Mouse (Mus musculus): ENCODE measurements around the gene Nop2.

DNA sequence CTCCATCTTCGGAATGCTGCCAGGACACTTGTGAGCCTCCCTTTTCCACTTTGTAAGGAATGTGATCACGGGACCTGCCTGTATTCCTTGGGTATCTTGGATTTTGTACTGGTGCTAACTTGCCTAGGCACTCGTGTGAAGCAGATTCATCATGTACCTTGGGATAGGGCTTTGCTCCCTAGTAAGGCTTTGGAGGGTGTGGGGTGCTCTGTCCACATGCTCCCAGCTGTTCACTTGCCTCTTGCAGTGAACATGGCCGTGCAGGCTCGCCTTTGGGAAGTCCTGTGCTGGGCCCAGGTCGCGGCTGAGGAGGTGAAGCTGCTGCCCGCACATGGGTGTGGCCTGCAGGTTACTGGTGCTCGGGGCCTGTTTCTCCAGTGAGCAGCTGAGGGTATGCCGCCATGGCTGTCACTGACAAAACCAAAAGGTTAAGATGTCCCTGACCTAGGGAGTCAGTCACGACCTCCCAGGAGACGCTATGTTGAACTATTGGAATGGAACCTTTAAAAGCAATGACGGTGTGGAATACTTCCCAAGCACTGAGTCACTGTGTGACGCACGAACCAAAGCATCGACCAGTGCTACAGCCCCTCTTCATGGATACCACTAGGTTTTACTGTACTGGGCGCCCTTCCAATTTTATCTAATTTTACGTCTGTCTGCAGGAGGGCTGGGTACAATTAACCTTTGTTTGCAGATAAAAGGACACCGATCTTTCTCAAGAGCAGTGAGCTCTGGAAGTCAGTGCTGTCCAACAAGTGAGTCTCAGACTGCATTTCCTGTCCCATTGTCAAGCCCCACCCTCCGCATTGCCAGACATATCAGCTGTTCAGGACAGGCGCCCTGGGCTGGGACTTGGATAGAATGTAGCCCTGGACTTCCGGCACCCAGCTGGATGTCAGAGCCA, 29.4 kb downstream of the Nop2 start:
- no peak for TF ChIP-seq CTCF (IDR thresholded peaks at IDR 0.05; ENCODE audit: extremely low read depth, insufficient read length, insufficient replicate concordance, low read depth, low read length)
- no peak for TF ChIP-seq POLR2A (IDR thresholded peaks at IDR 0.05; ENCODE audit: low read depth, low read length)

Data from small intestine, adult 2 months (tissue).